Mouse (Mus musculus): ENCODE data around the gene Gpr156. TPM values are rescaled to one million over a fixed set of nuclear protein-coding genes. Genes with fewer than 3 reads are reported as not detected.
"Not testable (repeated sequence)": the region's sequence is repeated elsewhere in the genome, so short reads cannot be mapped to it uniquely, and the experiment has no call there.

The Gpr156 gene
- polyA plus RNA-seq, 1 experiment from 2014 or later, result 1.2 TPM

DNA sequence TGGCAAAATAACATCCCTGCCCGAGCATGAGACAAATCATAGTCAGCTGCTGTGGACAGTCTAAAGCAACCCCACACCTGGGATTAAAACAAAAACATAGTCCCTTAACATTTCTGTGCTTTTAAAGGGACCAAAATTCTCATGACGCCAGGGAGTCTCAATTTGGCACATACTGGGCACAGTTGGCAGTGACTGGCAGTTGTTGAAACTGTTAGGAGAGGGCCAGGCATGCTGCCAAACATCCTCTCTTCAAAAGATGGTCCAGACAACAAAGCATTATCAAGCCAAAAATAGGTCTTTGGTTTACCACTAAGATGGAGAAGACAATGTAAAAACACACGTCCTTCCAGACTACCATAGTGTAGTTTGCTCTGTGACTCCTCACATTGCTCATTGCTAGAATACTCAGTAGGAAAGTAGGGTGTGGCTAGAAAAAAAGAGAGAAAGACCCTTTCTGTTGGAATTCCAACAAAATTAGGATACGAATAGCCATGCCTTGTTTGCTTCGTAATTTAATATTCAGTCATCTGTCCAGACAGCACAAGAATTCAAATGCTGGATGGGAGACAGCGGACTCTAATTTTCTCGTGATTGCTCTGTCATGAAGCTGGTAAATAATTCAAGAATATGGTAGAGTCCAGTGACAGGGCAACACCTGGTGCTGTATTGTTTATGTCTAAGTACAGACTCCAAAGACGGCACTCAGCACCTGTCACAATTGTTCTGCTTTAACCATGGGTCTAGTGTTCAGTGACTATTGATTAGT is 28.9 kb downstream of the Gpr156 start:
- Histone ChIP-seq H3K4me1 (peaks cover 3% of the 10 kb centered on the region; the same call in 1 of the 2 replicates), H3K4me3 (replicated peaks) (no peak overlapping the region), H3K27me3 (no peaks in the 10 kb centered on the region), H3K9me3 (replicated peaks) (no peaks in the 10 kb centered on the region), H3K9ac (no peak overlapping the region), H3K4me2 (no peak overlapping the region), H3K36me3 (no peaks in the 10 kb centered on the region), H3K27ac (no peak overlapping the region)
- 78% methylated on average over 8 of the region's 8 CpGs for WGBS
- ATAC-seq (replicated peaks; ENCODE audit: low FRiP score), result no peak

DNA sequence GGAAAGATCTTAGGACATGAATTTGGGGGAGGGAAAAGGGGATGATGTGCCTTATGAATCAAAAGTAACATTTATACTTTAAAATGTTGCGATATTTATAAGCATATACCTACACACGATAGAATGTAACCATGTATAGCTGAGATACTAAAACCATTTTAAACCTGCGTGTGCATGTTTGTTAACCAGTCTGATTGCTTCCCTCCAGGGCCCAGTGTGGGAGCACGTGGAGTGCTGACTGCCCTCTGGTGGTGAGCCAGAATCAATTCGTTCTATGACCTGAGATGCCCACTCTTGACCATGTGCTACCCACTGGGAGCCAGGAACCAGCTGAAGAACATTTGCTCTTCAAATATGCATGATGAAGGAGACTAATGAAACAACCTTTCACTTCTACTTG is 30.9 kb downstream of the Gpr156 start:
- H3K4me2 ChIP-seq, result no peak overlapping the region
- no peak overlapping the region for H3K27ac ChIP-seq
- 43% methylated on average over 5 of the region's 5 CpGs for WGBS
- peak; percentile 76; the same call in 1 of the 2 replicates for ATAC-seq (replicated peaks; ENCODE audit: low FRiP score)
- no peaks in the 10 kb centered on the region for H3K9me3 ChIP-seq (replicated peaks)
- 0 out of 2 replicates have a peak, but pooled peaks cover 3% of the 10 kb centered on the region for H3K4me1 ChIP-seq
- H3K4me3 ChIP-seq (replicated peaks), result no peak overlapping the region
- no peaks in the 10 kb centered on the region for H3K27me3 ChIP-seq
- H3K36me3 ChIP-seq, result no peaks in the 10 kb centered on the region
- H3K9ac ChIP-seq, result no peak overlapping the region

DNA sequence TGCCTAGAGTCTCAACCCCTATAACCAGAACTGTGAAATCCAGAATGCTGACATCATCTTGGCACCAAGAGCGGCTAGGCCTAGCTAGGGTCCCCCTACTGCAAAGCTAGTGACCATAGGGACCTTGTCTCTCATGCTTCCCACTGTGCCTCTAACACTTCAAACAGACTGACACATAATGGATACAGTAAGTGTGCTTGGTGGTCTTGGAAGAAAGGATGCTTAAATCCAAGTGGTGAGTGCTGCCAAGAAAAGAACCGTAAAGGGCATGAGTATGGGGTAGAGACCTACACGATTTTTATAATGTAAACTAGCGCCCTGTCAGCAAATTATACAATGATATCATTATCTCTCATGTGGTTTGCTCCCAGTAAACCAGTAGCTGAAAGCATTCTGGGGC is 32.1 kb downstream of the Gpr156 start:
- no peaks in the 10 kb centered on the region for H3K9me3 ChIP-seq (replicated peaks)
- ATAC-seq (replicated peaks; ENCODE audit: low FRiP score), result no peak
- no peaks in the 10 kb centered on the region for H3K27me3 ChIP-seq
- no peak overlapping the region for H3K4me3 ChIP-seq (replicated peaks)
- H3K4me1 ChIP-seq, result 0 out of 2 replicates have a peak, but pooled peaks cover 5% of the 10 kb centered on the region
- WGBS, result 88% methylated on average over 4 of the region's 4 CpGs
- no peaks in the 10 kb centered on the region for H3K36me3 ChIP-seq
- H3K9ac ChIP-seq, result no peak overlapping the region
- H3K4me2 ChIP-seq, result no peak overlapping the region
- H3K27ac ChIP-seq, result no peak overlapping the region

DNA sequence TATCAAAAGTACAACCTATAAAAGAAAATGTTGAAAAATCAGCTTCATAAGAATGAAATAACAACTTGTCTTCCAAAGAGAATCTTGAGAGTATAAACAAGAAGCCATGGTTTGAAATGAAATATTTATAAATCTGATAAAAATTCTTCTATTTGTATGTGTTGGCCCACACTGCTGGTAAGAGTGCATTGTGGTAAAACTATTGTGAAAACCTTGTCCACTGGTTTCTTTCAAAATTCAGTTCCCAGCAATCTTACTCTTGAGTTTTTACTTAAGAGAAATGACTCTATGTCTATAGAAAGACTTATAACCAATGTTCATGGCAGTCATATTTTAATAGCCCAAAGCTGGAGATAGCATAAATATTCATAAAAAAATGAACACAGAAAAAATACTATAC is 34.9 kb downstream of the Gpr156 start:
- ATAC-seq (replicated peaks; ENCODE audit: low FRiP score), result no peak
- Histone ChIP-seq H3K9me3 (replicated peaks) (no peaks in the 10 kb centered on the region), H3K4me2 (no peak overlapping the region), H3K27me3 (no peaks in the 10 kb centered on the region), H3K27ac (no peak overlapping the region), H3K36me3 (no peaks in the 10 kb centered on the region), H3K4me3 (replicated peaks) (no peak overlapping the region), H3K4me1 (peaks cover 9% of the 10 kb centered on the region; the same call in 1 of the 2 replicates), H3K9ac (no peak overlapping the region)

DNA sequence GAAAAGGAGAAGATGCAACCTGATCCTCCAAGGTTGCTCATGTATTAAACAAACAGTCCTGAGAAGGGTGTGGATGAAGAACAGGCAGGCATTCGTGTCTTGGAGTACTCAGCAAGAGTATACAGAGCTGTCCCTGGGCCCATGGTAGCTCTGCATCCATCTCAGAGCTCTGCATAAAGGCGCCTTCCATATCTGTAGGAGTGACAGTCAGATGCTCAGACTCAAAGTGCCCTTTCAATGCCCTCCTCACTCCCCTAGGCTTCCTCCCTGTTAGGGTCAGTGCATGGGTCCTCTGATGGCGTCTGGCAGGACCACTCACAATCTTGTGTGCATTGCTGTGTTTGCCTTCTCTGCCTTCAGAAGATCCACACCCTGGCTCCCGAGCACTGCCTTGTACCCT is 36.9 kb downstream of the Gpr156 start:
- 41% methylated on average over 4 of the region's 4 CpGs for WGBS
- no peaks in the 10 kb centered on the region for H3K36me3 ChIP-seq
- no peak overlapping the region for H3K4me2 ChIP-seq
- H3K4me3 ChIP-seq (replicated peaks), result no peak overlapping the region
- peaks cover 15% of the 10 kb centered on the region; the same call in 1 of the 2 replicates for H3K4me1 ChIP-seq
- H3K27me3 ChIP-seq, result no peaks in the 10 kb centered on the region
- H3K9ac ChIP-seq, result no peak overlapping the region
- H3K27ac ChIP-seq, result no peak overlapping the region
- H3K9me3 ChIP-seq (replicated peaks), result no peaks in the 10 kb centered on the region
- no peak for ATAC-seq (replicated peaks; ENCODE audit: low FRiP score)

DNA sequence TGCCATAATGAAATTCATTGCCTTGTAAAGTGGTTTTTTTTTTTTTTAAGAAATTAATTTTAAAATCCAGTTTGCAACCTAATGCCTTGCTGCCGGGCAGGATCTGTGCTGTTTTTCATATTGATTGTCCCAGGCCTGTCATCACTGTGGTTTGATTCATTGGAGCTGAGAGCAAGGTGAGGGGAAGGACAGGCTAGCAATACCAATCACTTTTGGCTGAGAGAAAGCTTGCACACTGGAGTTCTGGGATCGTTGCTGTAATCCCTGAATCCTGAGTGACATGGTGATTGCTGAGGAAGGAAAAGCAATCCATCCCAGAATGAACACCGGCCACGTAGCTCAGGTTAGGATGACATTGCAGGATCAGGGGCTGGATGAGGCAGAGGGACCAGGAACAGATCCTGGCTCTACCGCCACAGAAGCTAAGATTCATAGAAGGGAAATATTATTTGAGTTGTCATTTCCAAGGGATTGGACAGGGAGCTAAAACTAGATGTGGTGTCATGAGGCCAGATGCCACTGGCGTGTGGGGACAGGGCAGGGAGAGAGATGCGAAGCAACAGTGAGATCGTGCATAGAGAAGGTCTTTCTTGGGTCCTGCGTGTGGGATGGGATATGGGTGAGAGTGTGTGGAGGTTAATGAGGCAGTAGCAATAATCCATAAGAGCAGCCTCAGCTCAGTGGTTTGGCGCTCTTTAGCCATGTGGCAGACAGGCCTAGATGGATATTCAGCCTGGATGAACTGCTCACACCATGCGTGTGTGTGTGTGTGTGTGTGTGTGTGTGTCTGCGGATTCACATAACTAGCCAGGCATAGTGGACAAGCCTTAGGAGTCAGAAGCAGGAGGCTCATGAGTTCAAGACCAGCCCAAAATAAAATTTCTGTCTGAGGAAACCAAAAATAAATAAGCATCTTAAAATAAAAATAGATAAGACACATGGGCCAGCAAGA is 38.0 kb downstream of the Gpr156 start:
- no peaks in the 10 kb centered on the region for H3K27me3 ChIP-seq
- no peak overlapping the region for H3K27ac ChIP-seq
- no peak overlapping the region for H3K4me2 ChIP-seq
- no peak for ATAC-seq (replicated peaks; ENCODE audit: low FRiP score)
- H3K9ac ChIP-seq, result no peak overlapping the region
- H3K4me3 ChIP-seq (replicated peaks), result no peak overlapping the region
- H3K4me1 ChIP-seq, result peaks cover 15% of the 10 kb centered on the region; the same call in 1 of the 2 replicates
- H3K9me3 ChIP-seq (replicated peaks), result no peaks in the 10 kb centered on the region
- 59% methylated on average over 12 of the region's 12 CpGs for WGBS
- no peaks in the 10 kb centered on the region for H3K36me3 ChIP-seq

DNA sequence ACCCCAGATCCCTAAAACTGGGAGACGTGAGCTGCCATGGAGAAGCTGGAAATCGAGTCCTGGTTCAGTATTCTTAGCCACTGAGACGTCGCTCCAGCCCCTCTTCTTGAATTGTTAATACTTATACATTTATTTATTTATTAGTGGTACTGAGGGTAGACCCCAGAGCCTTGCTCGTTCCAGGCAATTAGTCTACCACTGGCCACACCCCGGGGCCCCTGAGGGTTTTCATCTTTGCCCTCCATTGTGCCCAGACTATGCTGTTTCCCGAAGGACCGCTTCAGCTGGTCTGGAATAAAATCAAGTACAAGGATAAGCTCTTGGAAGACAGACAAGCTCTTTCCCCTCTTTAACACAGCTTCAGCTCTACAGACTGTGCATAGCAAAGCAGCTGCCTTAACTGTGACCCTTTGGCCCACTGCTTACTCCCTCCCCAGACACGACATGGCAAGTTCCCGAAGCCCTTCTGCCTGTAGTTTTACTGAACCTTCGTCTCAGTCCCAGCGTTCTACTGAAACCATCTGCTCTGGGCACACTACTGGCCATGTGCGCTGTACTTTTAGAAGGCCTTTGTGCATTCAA is 39.1 kb downstream of the Gpr156 start:
- 54% methylated on average over 13 of the region's 13 CpGs for WGBS
- ATAC-seq (replicated peaks; ENCODE audit: low FRiP score), result no peak
- no peaks in the 10 kb centered on the region for H3K27me3 ChIP-seq
- H3K9ac ChIP-seq, result no peak overlapping the region
- no peak overlapping the region for H3K27ac ChIP-seq
- no peak overlapping the region for H3K4me2 ChIP-seq
- no peak overlapping the region for H3K4me3 ChIP-seq (replicated peaks)
- no peaks in the 10 kb centered on the region for H3K9me3 ChIP-seq (replicated peaks)
- no peaks in the 10 kb centered on the region for H3K36me3 ChIP-seq
- H3K4me1 ChIP-seq, result peaks cover 15% of the 10 kb centered on the region; the same call in 1 of the 2 replicates

DNA sequence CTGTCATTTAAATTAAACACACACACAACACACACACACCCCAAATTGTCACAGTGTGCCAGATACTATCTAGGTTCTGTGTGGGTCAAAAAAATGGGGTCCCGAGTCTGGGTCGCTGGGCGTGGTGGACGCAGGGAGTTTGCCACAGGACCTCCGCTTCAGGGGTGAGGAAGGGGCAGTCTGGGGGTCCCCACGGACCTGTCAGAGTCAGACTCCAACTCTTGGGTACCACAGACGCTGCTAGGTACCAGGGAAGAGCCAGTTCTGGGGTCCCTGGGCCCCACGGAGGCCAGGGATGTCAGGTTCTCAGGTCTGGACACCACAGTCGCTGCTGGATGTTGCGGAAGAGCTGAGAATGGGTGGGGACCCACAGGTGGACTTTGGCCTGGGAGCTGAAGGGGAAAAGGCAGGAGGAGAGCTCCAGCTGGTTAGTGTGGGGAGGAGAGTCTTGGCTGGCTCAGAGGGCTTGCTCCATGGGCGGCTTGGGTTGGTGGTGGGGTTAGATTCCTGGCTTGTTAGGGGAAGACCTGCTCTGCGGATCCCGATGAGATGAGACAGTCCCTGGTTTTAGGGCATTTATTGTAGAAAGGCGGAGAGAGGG is 39.9 kb downstream of the Gpr156 start:
- 85% methylated on average over 14 of the region's 14 CpGs for WGBS
- ATAC-seq (replicated peaks; ENCODE audit: low FRiP score), result peak; percentile 44
- H3K9ac ChIP-seq, result no peak overlapping the region
- no peak overlapping the region for H3K27ac ChIP-seq
- H3K4me2 ChIP-seq, result no peak overlapping the region
- no peaks in the 10 kb centered on the region for H3K27me3 ChIP-seq
- peaks cover 15% of the 10 kb centered on the region; the same call in 1 of the 2 replicates for H3K4me1 ChIP-seq
- H3K36me3 ChIP-seq, result no peaks in the 10 kb centered on the region
- no peaks in the 10 kb centered on the region for H3K9me3 ChIP-seq (replicated peaks)
- H3K4me3 ChIP-seq (replicated peaks), result no peak overlapping the region

DNA sequence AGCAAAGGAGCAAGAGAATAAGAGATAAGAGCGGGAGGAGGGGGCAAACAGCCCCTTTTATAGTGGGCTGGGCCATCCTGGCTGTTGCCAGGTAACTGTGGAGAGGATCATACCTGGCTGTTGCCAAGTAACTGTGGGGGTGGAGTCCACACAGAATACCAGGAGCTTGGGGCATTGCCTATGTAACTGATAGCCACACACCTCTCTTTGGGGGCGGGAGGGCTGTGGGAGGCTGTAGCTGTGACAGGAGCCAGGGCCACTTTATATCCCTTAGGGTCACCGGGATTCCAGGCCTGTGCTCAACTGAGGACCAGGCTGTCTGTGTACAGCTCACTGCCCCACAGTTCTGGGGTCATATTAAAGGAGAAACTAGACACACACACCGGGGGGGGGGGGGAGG is 40.5 kb downstream of the Gpr156 start:
- Histone ChIP-seq H3K9ac (no peak overlapping the region), H3K27me3 (no peaks in the 10 kb centered on the region), H3K4me1 (peaks cover 15% of the 10 kb centered on the region; the same call in 1 of the 2 replicates), H3K4me2 (no peak overlapping the region), H3K27ac (no peak overlapping the region), H3K9me3 (replicated peaks) (no peaks in the 10 kb centered on the region), H3K4me3 (replicated peaks) (no peak overlapping the region), H3K36me3 (no peaks in the 10 kb centered on the region)
- peak; percentile 71 for ATAC-seq (replicated peaks; ENCODE audit: low FRiP score)
- 48% methylated on average over 4 of the region's 4 CpGs for WGBS

DNA sequence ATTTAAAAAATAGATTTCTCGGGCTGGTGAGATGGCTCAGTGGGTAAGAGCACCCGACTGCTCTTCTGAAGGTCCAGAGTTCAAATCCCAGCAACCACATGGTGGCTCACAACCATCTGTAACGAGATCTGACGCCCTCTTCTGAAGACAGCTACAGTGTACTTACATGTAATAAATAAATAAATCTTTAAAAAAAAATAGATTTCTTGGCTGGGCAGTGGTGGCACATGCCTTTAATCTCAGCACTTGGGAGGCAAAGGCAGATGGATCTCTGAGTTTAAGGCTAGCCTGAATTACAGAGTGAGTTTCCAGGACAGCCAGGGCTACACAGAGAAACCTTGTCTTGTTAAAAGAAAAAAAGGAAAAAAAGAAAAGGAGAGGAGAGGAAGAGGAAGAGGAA is 46.4 kb downstream of the Gpr156 start:
- H3K9ac ChIP-seq; H3K27me3 ChIP-seq; H3K9me3 ChIP-seq (replicated peaks); H3K36me3 ChIP-seq; H3K4me2 ChIP-seq; ATAC-seq (replicated peaks; ENCODE audit: low FRiP score); H3K4me3 ChIP-seq (replicated peaks): not testable (repeated sequence)
- WGBS, result 82% methylated on average over 4 of the region's 4 CpGs
- Histone ChIP-seq H3K4me1 (peaks cover 25% of the 10 kb centered on the region), H3K27ac (peak overlapping the region; percentile 70; the same call in 1 of the 2 replicates)

DNA sequence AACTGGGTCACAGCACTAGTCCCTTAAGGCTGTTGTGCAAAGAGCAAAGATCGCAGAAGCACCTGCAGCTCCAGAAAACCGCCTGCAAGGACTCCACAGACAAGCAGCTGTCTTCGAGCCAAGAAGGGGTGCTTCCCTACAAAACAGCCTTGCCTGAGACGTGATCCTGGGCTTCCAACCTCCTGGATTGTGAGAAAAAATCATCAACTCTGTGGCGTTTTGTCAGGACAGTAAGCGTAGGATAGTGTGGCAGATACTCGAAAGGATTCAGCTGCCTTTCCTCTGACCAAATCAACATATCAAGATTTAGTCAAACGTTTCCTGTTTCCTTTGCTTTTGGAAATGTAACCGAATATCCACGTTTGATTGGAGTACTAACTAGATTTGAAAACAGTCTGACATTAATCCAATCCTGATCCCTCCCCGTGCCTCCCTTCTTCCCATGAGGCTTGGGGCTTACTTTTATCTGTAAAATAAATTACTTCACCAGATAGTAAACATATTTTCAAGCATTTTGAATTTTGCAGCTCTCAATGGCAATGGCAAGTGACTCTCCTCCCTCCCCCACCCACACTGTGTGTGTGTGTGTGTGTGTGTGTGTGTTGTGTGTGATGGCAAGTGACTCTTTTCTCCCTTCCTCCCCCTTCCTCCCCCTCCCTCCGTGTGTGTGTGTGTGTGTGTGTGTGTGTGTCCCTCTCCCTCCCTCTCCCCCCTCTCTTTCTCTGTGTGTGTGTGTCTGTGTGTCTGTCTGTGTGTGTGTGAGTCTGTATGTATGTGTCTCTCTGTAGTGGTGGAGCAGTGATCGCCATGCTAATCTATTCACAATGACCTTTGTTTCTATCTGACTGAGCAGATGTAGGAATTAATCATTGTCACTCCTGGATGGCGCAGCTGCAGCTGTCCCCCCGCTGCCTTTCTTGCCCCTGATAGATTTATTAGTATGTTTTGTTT is 47.3 kb downstream of the Gpr156 start:
- no peaks in the 10 kb centered on the region for H3K27me3 ChIP-seq
- H3K27ac ChIP-seq, result peak overlapping the region; percentile 70
- H3K4me1 ChIP-seq, result peaks cover 25% of the 10 kb centered on the region
- WGBS, result 10% methylated on average over 15 of the region's 15 CpGs
- peak; percentile 82 for ATAC-seq (replicated peaks; ENCODE audit: low FRiP score)
- no peaks in the 10 kb centered on the region for H3K9me3 ChIP-seq (replicated peaks)
- H3K9ac ChIP-seq, result no peak overlapping the region
- H3K4me3 ChIP-seq (replicated peaks), result no peak overlapping the region
- no peaks in the 10 kb centered on the region for H3K36me3 ChIP-seq
- peak overlapping the region; percentile 45 for H3K4me2 ChIP-seq

Data from kidney, embryonic 15.5 days (tissue).